8 mouse cellular contexts compared by ENCODE assay signal in the genomic region with DNA sequence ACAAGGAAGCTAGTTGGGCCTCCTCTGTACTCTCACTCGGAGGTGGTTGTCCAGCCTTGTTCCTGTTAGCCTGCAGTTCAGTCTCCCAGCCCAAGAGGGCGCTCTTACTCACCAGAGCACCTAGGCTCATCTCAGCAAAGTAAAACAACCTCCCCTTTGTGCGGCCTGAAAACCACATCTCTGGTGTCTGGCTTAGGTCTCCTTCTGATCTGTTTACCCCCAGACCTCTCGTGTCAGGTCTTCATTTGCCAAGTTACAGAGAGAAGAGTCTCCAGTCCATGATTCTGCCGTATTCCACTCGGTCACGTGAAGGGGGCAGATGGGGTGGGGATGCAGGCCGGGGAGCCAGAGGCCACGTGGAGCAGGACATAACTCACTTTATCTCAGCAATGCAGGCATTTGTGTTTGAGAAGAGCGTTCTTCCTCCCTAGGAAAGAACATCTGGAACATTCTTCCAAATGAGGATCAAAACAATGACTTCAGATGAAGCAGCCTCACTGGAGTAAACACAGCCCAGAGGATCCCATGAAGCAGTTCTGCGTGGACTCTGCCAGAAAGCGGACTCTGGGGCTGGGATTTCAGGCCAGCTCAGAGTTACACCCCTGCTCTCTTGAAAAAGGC. TPM values are rescaled to one million over a fixed set of nuclear protein-coding genes. Genes with fewer than 3 reads are reported as not detected.
DNase-seq lines count a peak whose midpoint lies in the region; ATAC-seq and TF ChIP-seq lines count a peak whose summit lies in the region.

No protein-coding gene starts in this region.

- no peaks in the 10 kb centered on the region for H3K27me3 ChIP-seq in MEL (ENCODE audit: control insufficient read depth in 1 of 2, insufficient read depth in 2 of 2, low read length in 2 of 2)
- no peaks in the 10 kb centered on the region for H3K27me3 ChIP-seq in embryonic facial prominence, embryonic 15.5 days

- no peak overlapping the region for H3K4me2 ChIP-seq in embryonic facial prominence, embryonic 15.5 days (replicated peaks)

- no peak for DNase-seq in MEL (ENCODE audit: low read depth, low spot score)
- peak; percentile 65 for DNase-seq in heart, postnatal 25 days (ENCODE audit: low spot score)
- DNase-seq in layer of hippocampus, postnatal 10 days (ENCODE audit: low spot score in 2 of 2): peak; percentile 75 to 76
- peak; percentile 44 to 70 for DNase-seq in spleen, adult 18-20 months

- no peak for TF ChIP-seq RAD21 in MEL (IDR thresholded peaks at IDR 0.05; ENCODE audit: low read depth, low read length)

- H3K9ac ChIP-seq in MEL (ENCODE audit: control insufficient read depth, low read depth, low read length, poor library complexity, severe bottlenecking): no peak overlapping the region
- H3K9ac ChIP-seq in embryonic facial prominence, embryonic 15.5 days: no peak overlapping the region

- H3K27ac ChIP-seq in MEL (ENCODE audit: control insufficient read depth, low read depth, low read length): no peak overlapping the region
- H3K27ac ChIP-seq in bone marrow, adult 2 months (ENCODE audit: control insufficient read depth, insufficient read depth, low read depth, low read length, poor library complexity): no peak overlapping the region
- peak overlapping the region; percentile 78 for H3K27ac ChIP-seq in embryonic facial prominence, embryonic 15.5 days (replicated peaks)

- no peaks in the 10 kb centered on the region for H3K36me3 ChIP-seq in MEL (ENCODE audit: control insufficient read depth in 1 of 2, insufficient read depth in 2 of 2, low read length in 2 of 2)
- no peaks in the 10 kb centered on the region for H3K36me3 ChIP-seq in embryonic facial prominence, embryonic 15.5 days

- ATAC-seq in embryonic facial prominence, embryonic 15.5 days (ENCODE audit: insufficient number of reproducible peaks, low FRiP score, low TSS enrichment, low read depth): 0 out of 2 replicates have a peak, but pooled peaks have one; percentile 52
- peak; percentile 98 for ATAC-seq in megakaryocyte, adult 5-6 weeks (ENCODE audit: poor library complexity, severe bottlenecking)
- ATAC-seq in inflammation-experienced regulatory T-cells, adult 6 months: no peak

- intact Hi-C loops in heart, postnatal 25 days (cut with DNase I): loop anchor here (5.0 kb wide), 2 partner anchors 36 to 81 kb away; no protein-coding TSS in a partner anchor

- no peak for TF ChIP-seq EP300 in MEL (IDR thresholded peaks at IDR 0.05; ENCODE audit: low read depth in 1 of 2, low read length in 2 of 2)

- no peaks in the 10 kb centered on the region for H3K9me3 ChIP-seq in MEL (replicated peaks; ENCODE audit: insufficient read depth, low read length)
- H3K9me3 ChIP-seq in embryonic facial prominence, embryonic 15.5 days (replicated peaks): no peaks in the 10 kb centered on the region

- no peak overlapping the region for H3K4me3 ChIP-seq in MEL (ENCODE audit: control insufficient read depth in 1 of 2, insufficient read depth in 1 of 2, low read depth in 2 of 2, low read length in 2 of 2)
- H3K4me3 ChIP-seq in bone marrow, adult 2 months (replicated peaks; ENCODE audit: control insufficient read depth, low read depth, low read length): no peak overlapping the region
- H3K4me3 ChIP-seq in embryonic facial prominence, embryonic 15.5 days (replicated peaks): no peak overlapping the region

- peak; percentile 1 to 24 (median 18); a peak in 3 of 6 replicates for TF ChIP-seq CTCF in MEL (IDR thresholded peaks at IDR 0.05 in 2 of 3, conservative IDR thresholded peaks at IDR 0.05 in 1 of 3; ENCODE audit: control insufficient read depth in 1 of 3, insufficient read depth in 1 of 3, low read depth in 2 of 3, low read length in 3 of 3, poor library complexity in 1 of 3, severe bottlenecking in 1 of 3)
- TF ChIP-seq CTCF in bone marrow, adult 2 months (IDR thresholded peaks at IDR 0.05; ENCODE audit: control insufficient read depth, insufficient read depth, low read length): peak; percentile 92

- no peak for TF ChIP-seq POLR2A in MEL (IDR thresholded peaks at IDR 0.05; ENCODE audit: control insufficient read depth in 1 of 2, insufficient read depth in 1 of 2, low read depth in 1 of 2, low read length in 2 of 2, poor library complexity in 1 of 2)
- TF ChIP-seq POLR2A in bone marrow, adult 2 months (IDR thresholded peaks at IDR 0.05; ENCODE audit: borderline replicate concordance, control insufficient read depth, low read depth, low read length): no peak

- H3K79me2 ChIP-seq in MEL (ENCODE audit: control insufficient read depth, insufficient read depth, low read length, poor library complexity): no peaks in the 10 kb centered on the region

- WGBS in bone marrow, adult 2 months: 58% methylated on average over 12 of the region's 12 CpGs
- WGBS in embryonic facial prominence, embryonic 15.5 days: 45% methylated on average over 12 of the region's 12 CpGs

- no peaks in the 10 kb centered on the region for H3K4me1 ChIP-seq in MEL (ENCODE audit: control insufficient read depth in 1 of 2, insufficient read depth in 2 of 2, low read length in 2 of 2)
- H3K4me1 ChIP-seq in bone marrow, adult 2 months (ENCODE audit: control insufficient read depth, insufficient read depth, low read length): no peaks in the 10 kb centered on the region; the same call in 1 of the 2 replicates
- H3K4me1 ChIP-seq in embryonic facial prominence, embryonic 15.5 days: peaks cover 34% of the 10 kb centered on the region

TF ChIP-seq in MEL, 35 proteins besides CTCF, POLR2A, EP300 and RAD21:
- no peak for TF ChIP-seq TAL1 (IDR thresholded peaks at IDR 0.05; ENCODE audit: low read length)
- TF ChIP-seq MAZ (IDR thresholded peaks at IDR 0.05; ENCODE audit: low read depth, low read length): no peak
- TF ChIP-seq ZC3H11A (IDR thresholded peaks at IDR 0.05; ENCODE audit: low read depth, low read length): no peak
- no peak for TF ChIP-seq JUND (IDR thresholded peaks at IDR 0.05; ENCODE audit: low read depth, low read length)
- TF ChIP-seq UBTF (IDR thresholded peaks at IDR 0.05; ENCODE audit: borderline replicate concordance, insufficient read depth, low read depth, low read length): no peak
- TF ChIP-seq MYC (IDR thresholded peaks at IDR 0.05; ENCODE audit: low read depth, low read length): no peak
- TF ChIP-seq NRF1 (IDR thresholded peaks at IDR 0.05; ENCODE audit: insufficient read depth, low read depth, low read length, poor library complexity, severe bottlenecking): no peak
- no peak for TF ChIP-seq HCFC1 (IDR thresholded peaks at IDR 0.05; ENCODE audit: low read depth, low read length)
- no peak for TF ChIP-seq E2F4 (IDR thresholded peaks at IDR 0.05; ENCODE audit: borderline replicate concordance, low read depth, low read length)
- no peak for TF ChIP-seq SIN3A (IDR thresholded peaks at IDR 0.05; ENCODE audit: low read length)

RNA-seq across cellular contexts. Expression of gene Lect2, which starts 27.5 kb away (rescaled TPM):
- total RNA-seq in MEL (2012; rRNA removed): not detected in 2 replicates
- not detected for polyA plus RNA-seq in MEL (2012; ENCODE audit: insufficient read depth in 1 of 2, insufficient read length in 2 of 2, low read depth in 1 of 2, low replicate concordance in 2 of 2, missing spikeins in 1 of 2)
- polyA plus RNA-seq in bone marrow, adult 2 months (2011; ENCODE audit: insufficient read depth, insufficient read length, low replicate concordance, missing spikeins): not detected in 2 replicates
- not detected in 2 replicates for polyA plus RNA-seq in embryonic facial prominence, embryonic 15.5 days (2015; fragmentation: Nextera tagmentation; extraction: Ambion mirVana)
- not detected for total RNA-seq in heart, postnatal 25 days (2021)
- total RNA-seq in layer of hippocampus, postnatal 10 days (2021): not detected
- not detected in 2 replicates for total RNA-seq in megakaryocyte, adult 5-6 weeks (2015)
- not detected in 2 replicates for total RNA-seq in megakaryocyte, adult 5-6 weeks (2017)
- polyA plus RNA-seq in inflammation-experienced regulatory T-cells, adult 6 months (2017; shearing (Covaris generic)): not detected

RNA-seq across cellular contexts. Expression of gene Tgfbi, which starts 33.5 kb away (rescaled TPM):
- not detected in 2 replicates for total RNA-seq in MEL (2012; rRNA removed)
- not detected for polyA plus RNA-seq in MEL (2012; ENCODE audit: insufficient read depth in 1 of 2, insufficient read length in 2 of 2, low read depth in 1 of 2, low replicate concordance in 2 of 2, missing spikeins in 1 of 2)
- polyA plus RNA-seq in bone marrow, adult 2 months (2011; ENCODE audit: insufficient read depth, insufficient read length, low replicate concordance, missing spikeins): 18.7 and 49.4 TPM in 2 replicates
- 64.4 and 68.3 TPM in 2 replicates for polyA plus RNA-seq in embryonic facial prominence, embryonic 15.5 days (2015; fragmentation: Nextera tagmentation; extraction: Ambion mirVana)
- total RNA-seq in heart, postnatal 25 days (2021): 10 to 100 TPM; 19.3 to 23.4 TPM
- total RNA-seq in layer of hippocampus, postnatal 10 days (2021): 1 to 10 TPM; 3.9 to 4.1 TPM
- 321 and 326 TPM in 2 replicates for total RNA-seq in megakaryocyte, adult 5-6 weeks (2015)
- total RNA-seq in megakaryocyte, adult 5-6 weeks (2017): 505 and 532 TPM in 2 replicates
- 1 to 10 TPM in 1 of 3 experiments, under 1 TPM in 1, not detected in 1; 0.41 to 1.1 TPM for polyA plus RNA-seq in inflammation-experienced regulatory T-cells, adult 6 months (2017; shearing (Covaris generic))

RNA-seq across cellular contexts. Expression of gene Fbxl21, which starts 53.5 kb away (rescaled TPM):
- total RNA-seq in MEL (2012; rRNA removed): not detected in 2 replicates
- polyA plus RNA-seq in MEL (2012; ENCODE audit: insufficient read depth in 1 of 2, insufficient read length in 2 of 2, low read depth in 1 of 2, low replicate concordance in 2 of 2, missing spikeins in 1 of 2): not detected
- not detected in 2 replicates for polyA plus RNA-seq in bone marrow, adult 2 months (2011; ENCODE audit: insufficient read depth, insufficient read length, low replicate concordance, missing spikeins)
- 2.1 and 2.4 TPM in 2 replicates for polyA plus RNA-seq in embryonic facial prominence, embryonic 15.5 days (2015; fragmentation: Nextera tagmentation; extraction: Ambion mirVana)
- total RNA-seq in heart, postnatal 25 days (2021): under 1 TPM; 0.47 to 0.67 TPM
- total RNA-seq in layer of hippocampus, postnatal 10 days (2021): 1 to 10 TPM; 3.6 to 5.5 TPM
- total RNA-seq in megakaryocyte, adult 5-6 weeks (2015): not detected in 2 replicates
- not detected in 2 replicates for total RNA-seq in megakaryocyte, adult 5-6 weeks (2017)
- polyA plus RNA-seq in inflammation-experienced regulatory T-cells, adult 6 months (2017; shearing (Covaris generic)): 1 to 10 TPM in 2 of 3 experiments, under 1 TPM in 1; 0.23 to 2.1 (median 1.5) TPM

Comparison
In these comparisons a context has a peak if more than half of its experiments do, and no peak if none do; other contexts are left out.
1. RNA of gene Tgfbi, which starts 33.5 kb away (total RNA-seq): 321 to 532 TPM in megakaryocyte, adult 5-6 weeks; 19.3 to 23.4 TPM in heart, postnatal 25 days, 3.9 to 4.1 TPM in layer of hippocampus, postnatal 10 days and not detected in MEL; every median in the first group is over 10 times any median in the second.